Mouse (Mus musculus): ENCODE data around the gene A230050P20Rik. TPM values are rescaled to one million over a fixed set of nuclear protein-coding genes. Genes with fewer than 3 reads are reported as not detected.

The A230050P20Rik gene
- polyA plus RNA-seq, 1 experiment = not detected

GRCm38 (mm10) chr9:20866879-20867278 is 1.6 kb upstream of the A230050P20Rik start:
- no peak for TF ChIP-seq GATA1 (IDR thresholded peaks at IDR 0.05; ENCODE audit: low read length)

- TF ChIP-seq GATA1 (IDR thresholded peaks at IDR 0.05; ENCODE audit: low read length) = no peak
Measured at GRCm38 (mm10) chr9:20869246-20869645, 804 bp downstream of the A230050P20Rik start.

GRCm38 (mm10) chr9:20870211-20871173 is 2.0 kb downstream of the A230050P20Rik start:
- TF ChIP-seq GATA1 (IDR thresholded peaks at IDR 0.05; ENCODE audit: low read length) = no peak

- TF ChIP-seq GATA1 (IDR thresholded peaks at IDR 0.05; ENCODE audit: low read length) = no peak
Measured at GRCm38 (mm10) chr9:20872991-20873390, 4.5 kb downstream of the A230050P20Rik start.

- TF ChIP-seq GATA1 (IDR thresholded peaks at IDR 0.05; ENCODE audit: low read length) = no peak
Measured at GRCm38 (mm10) chr9:20873521-20873920, 5.1 kb downstream of the A230050P20Rik start.

- no peak for TF ChIP-seq GATA1 (IDR thresholded peaks at IDR 0.05; ENCODE audit: low read length)
Measured at GRCm38 (mm10) chr9:20875021-20875790, 6.8 kb downstream of the A230050P20Rik start.

- no peak for TF ChIP-seq GATA1 (IDR thresholded peaks at IDR 0.05; ENCODE audit: low read length)
Measured at GRCm38 (mm10) chr9:20876318-20877117, 8.1 kb downstream of the A230050P20Rik start.

GRCm38 (mm10) chr9:20877118-20878040 is 8.9 kb downstream of the A230050P20Rik start:
- TF ChIP-seq GATA1 (IDR thresholded peaks at IDR 0.05; ENCODE audit: low read length) = no peak

- TF ChIP-seq GATA1 (IDR thresholded peaks at IDR 0.05; ENCODE audit: low read length) = no peak
Measured at GRCm38 (mm10) chr9:20878041-20878709, 9.7 kb downstream of the A230050P20Rik start.

- TF ChIP-seq GATA1 (IDR thresholded peaks at IDR 0.05; ENCODE audit: low read length) = no peak
Measured at GRCm38 (mm10) chr9:20878710-20879065, 10.2 kb downstream of the A230050P20Rik start.

GRCm38 (mm10) chr9:20879097-20879792 is 10.8 kb downstream of the A230050P20Rik start, which contains the start of gene Angptl6:
Angptl6 (minus strand) TSS chr9:20879727.
- no peak for TF ChIP-seq GATA1 (IDR thresholded peaks at IDR 0.05; ENCODE audit: low read length)

GRCm38 (mm10) chr9:20886563-20886962 is 18.1 kb downstream of the A230050P20Rik start:
- TF ChIP-seq GATA1 (IDR thresholded peaks at IDR 0.05; ENCODE audit: low read length) = no peak

GRCm38 (mm10) chr9:20887191-20887590 is 18.7 kb downstream of the A230050P20Rik start:
- no peak for TF ChIP-seq GATA1 (IDR thresholded peaks at IDR 0.05; ENCODE audit: low read length)
